Mouse (Mus musculus) left cerebral cortex, adult 8-10 months (tissue): Measurements from ENCODE around the gene Cyth2. TPM values are rescaled to one million over a fixed set of nuclear protein-coding genes. Genes with fewer than 3 reads are reported as not detected.
A peak's percentile ranks its signal among the peaks of the same experiment; 100 is the strongest.

Source experiments
- DNase-seq, 2 experiments: peaks; one replicate each; pipeline ENCODE4 v3.0.0; 2022; ENCODE audit warnings: low spot score in 2 of 2
- total RNA-seq, 4 experiments: library from RNA; stranded (reverse); gene quantifications; 2 replicates each; pipeline ENCODE4 v1.2.4; 2022

Cyth2 gene
- total RNA-seq, 4 experiments from 2014 or later: 184 to 196 (median 188) TPM

DNA sequence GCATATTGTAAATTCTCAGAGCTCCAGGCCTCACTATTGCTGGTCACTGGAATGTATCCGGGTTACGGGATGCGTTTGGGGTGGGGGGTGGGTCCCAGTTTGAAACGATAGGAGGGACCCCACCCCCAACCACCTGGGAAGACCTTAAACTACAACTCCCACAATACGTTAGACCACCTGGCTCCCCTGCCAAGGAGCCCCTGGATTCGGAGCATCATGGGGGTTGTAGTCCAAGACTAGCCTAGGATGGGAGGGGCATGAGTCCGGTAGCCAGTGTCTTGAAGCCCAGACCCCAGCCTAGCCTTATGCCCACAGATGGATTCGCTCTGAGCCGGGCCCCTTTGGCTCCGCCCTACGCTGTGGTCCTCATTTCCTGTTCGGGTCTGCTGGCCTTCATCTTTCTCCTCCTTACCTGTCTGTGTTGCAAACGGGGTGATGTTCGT is 28.2 kb downstream of the Cyth2 start:
- DNase-seq: peak in 1 of 2 experiments; percentile 48

DNA sequence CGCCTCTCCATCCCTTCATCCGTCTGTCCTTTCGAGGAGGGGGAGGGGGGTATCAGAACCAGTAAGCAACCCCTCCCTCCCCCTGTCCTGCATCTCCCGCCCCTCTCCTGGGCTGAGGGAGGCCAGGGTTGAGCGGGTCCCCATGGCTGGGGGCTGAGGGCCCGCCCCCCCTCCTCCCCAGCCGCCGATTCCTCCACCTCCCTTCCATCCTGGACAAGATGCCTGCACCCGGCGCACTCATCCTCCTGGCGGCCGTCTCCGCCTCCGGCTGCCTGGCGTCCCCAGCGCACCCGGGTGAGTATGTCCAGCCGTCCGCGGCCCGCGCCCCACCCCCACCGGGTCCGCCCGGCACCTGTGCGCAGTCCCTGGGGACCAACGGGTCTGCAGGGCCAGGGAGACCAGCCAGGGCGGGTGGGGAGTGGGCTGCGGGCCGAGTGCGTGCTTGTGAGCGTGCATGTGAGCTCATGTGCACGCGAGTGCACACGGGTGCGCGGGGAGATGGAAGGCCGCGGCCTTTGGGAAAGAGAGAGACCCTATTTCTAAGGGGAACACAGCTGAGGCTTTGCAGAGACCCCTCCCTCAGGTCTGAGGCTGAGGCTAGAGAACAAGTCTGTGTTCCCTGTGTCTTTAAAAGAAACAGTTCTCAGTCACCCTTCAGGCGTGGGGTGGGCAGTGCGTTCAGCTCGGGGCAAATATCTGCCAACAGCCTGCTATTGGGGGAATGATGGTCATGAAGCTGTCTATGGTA is 28.8 kb downstream of the Cyth2 start:
- peak in 1 of 2 experiments; percentile 56 for DNase-seq

DNA sequence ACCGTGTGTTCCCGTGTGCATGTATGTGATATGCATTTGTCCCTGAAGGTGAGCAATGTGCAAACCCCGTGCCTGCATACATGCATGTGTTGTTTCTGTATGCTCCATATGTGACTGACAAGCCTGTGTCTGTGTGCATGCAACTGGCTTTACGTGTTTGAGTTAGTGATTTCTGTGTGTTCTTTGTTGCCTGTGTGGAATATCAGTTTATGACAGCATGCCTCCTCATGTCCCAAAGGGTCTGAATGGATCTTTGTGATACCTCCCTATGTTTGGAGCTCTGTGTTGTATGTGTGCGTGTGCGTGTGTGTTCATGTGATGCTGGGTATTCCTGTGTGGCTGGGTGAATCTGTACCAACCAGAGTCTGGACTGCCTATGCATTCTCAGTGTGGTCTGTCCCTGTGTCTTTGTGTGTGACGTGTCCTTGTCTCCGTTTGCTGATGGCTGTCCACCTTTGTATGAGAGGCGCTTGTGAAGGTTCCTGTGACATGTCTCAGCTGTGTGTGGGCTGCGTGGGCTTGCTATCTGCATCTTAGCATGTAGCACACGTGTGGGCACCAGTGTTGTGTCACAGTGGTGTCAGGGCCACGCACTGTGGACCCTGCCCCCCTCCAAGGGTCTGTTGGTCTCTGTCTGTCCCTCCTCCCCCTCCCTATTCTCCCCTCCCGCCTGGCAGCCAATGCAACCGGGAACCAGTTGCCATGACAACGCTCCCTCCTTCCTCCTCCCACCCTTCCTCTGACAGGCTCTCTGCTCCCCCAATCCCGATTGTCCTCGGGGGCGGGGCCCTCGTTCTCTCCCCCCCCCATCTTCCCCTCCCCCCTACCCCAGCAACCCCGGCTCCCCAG is 29.6 kb downstream of the Cyth2 start, which contains the start of gene Sult2b1:
Sult2b1 (minus strand) TSS at position 146 of the 849 bp plus-strand sequence.
- peak; percentile 65 to 94 for DNase-seq

DNA sequence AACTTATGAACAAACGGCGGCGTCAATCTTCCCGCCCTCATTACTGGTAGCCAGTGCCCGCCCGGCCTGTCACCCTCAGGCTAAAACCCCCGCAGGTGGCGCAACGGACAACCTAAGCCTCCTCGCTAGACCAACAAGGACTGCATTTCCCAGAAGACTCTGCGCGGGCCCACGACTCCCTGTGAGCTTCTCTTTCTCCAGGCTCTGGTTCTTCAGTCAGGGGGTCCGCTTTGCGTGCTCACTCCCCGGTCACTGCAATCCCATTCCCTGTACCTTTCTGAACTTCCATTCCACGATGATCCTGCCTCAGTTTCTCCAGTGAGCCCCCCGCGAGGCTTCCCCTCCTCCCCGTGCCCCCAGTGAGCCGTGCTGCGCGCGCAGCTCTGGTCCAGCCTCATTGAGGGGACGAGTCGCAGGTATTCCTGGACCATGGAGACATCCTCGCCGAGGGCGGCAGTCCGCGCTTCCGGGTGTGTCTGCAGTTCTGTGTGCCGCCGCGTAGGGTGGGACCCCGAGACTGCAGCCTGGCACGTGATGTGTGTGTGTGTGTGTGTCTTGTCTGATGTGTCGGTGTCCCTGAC is 30.8 kb downstream of the Cyth2 start, which contains the start of gene Lmtk3:
Lmtk3 (plus strand) TSS at position 228 of the 581 bp plus-strand sequence.
- DNase-seq: peak; percentile 73 to 88

DNA sequence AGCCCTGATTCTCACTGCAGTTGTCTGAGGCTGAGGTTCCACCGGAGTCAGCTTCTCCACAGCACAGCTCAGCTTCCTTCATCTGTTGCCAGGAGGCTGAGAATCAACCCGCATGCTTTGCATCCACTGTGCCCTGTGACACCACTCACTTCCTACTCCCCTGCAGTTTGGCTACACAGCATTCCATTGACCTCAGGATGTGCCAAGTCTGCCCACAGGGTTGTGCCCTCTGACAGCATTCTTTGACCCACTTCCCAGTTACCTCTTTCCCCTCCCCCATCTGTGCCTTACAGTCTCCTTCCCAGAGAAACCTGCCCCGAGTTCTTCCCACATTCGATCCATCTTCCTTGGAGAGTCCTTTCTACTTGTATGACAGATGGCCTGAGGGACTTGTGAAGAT is 32.1 kb downstream of the Cyth2 start:
- no peak for DNase-seq

GRCm38 (mm10) chr7:45779081-45779641 is 35.2 kb downstream of the Cyth2 start:
- no peak for DNase-seq

- no peak for DNase-seq
Measured at GRCm38 (mm10) chr7:45775237-45775636, 39.1 kb downstream of the Cyth2 start.

- DNase-seq: no peak
Measured at GRCm38 (mm10) chr7:45771101-45771500, 43.3 kb downstream of the Cyth2 start.

- no peak for DNase-seq
Measured at GRCm38 (mm10) chr7:45770427-45771082, 43.8 kb downstream of the Cyth2 start.

DNA sequence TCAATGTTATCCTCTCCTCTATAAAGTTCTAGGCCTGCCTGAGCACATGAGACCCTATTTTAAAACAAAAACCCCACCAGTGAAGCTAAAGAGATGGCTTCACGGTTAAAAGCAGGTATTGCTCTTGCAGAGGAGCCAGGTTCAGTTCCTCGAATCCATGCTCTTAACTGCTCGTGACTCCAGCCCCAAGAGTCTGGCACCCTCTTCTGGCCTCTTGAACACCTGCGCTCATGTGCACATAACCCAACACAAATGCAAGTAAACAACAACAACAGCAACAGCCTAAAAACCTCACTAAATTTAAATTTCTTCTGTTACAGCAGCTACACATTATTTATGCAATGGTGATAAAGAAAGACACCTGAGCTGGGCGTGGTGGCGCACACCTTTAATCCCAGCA is 46.9 kb downstream of the Cyth2 start:
- DNase-seq: no peak

DNA sequence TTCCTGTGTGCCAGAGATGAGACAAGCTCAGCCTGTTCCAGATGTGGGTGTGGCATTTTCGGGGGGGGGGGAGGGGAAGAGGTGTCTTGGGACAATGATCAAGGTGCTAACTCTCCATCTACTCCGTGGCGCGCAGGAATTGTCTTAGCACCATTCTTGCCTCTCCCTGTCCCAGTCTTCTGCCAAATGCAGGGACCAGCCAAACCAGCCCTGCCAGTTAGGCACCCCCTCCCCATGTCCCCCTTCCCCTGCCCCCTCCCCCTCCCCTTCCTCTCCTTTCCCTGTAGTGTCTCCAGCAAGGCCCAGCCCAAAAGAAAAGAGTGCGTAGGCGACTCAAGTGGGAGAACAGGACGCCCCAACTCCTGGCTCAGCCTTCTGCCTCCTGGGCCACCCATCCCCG is 47.6 kb downstream of the Cyth2 start:
- no peak for DNase-seq

GRCm38 (mm10) chr7:45765995-45766394 is 48.4 kb downstream of the Cyth2 start:
- no peak for DNase-seq

- DNase-seq: no peak
Measured at GRCm38 (mm10) chr7:45760151-45760550, 54.2 kb downstream of the Cyth2 start.

- DNase-seq: no peak
Measured at GRCm38 (mm10) chr7:45759400-45759799, 55.0 kb downstream of the Cyth2 start.

Other genes with a start within 250 kb of the Cyth2 start
- 10 to 100 TPM; 19.3 to 21.1 (median 19.9) TPM for gene Bcat2, start 244.4 kb downstream of the Cyth2 start, total RNA-seq
- gene Fgf21, start 199.1 kb downstream of the Cyth2 start, total RNA-seq: not detected
- under 1 TPM in 1 of 4 experiments, not detected in 3; 0.21 TPM for gene Fut1, start 197.3 kb downstream of the Cyth2 start, total RNA-seq
- gene Izumo1, start 192.8 kb downstream of the Cyth2 start, total RNA-seq: not detected
- 1 to 10 TPM; 5.9 to 7.6 (median 6.6) TPM for gene Rasip1, start 187.1 kb downstream of the Cyth2 start, total RNA-seq
- gene Mamstr, start 174.6 kb downstream of the Cyth2 start, total RNA-seq: 1 to 10 TPM; 3.5 to 6.0 (median 5.6) TPM
- gene Fut2, start 148.2 kb downstream of the Cyth2 start, total RNA-seq: under 1 TPM in 1 of 4 experiments, not detected in 3; 0.59 TPM
- 1 to 10 TPM; 7.6 to 8.7 (median 8.2) TPM for gene Ntn5, start 130.6 kb downstream of the Cyth2 start, total RNA-seq
- 1 to 10 TPM in 1 of 4 experiments, under 1 TPM in 3; 0.63 to 1.1 (median 0.87) TPM for gene Sec1, start 120.2 kb downstream of the Cyth2 start, total RNA-seq
- gene Car11, start 114.7 kb downstream of the Cyth2 start, total RNA-seq: 100 to 1,000 TPM; 230 to 247 (median 241) TPM
- gene Dbp, start 109.5 kb downstream of the Cyth2 start, total RNA-seq: 100 to 1,000 TPM; 164 to 236 (median 186) TPM
- gene Rpl18, start 99.1 kb downstream of the Cyth2 start, total RNA-seq: 100 to 1,000 TPM; 340 to 384 (median 357) TPM
- gene Sphk2, start 96.6 kb downstream of the Cyth2 start, total RNA-seq: 10 to 100 TPM; 24.9 to 27.4 (median 25.3) TPM
- under 1 TPM in 1 of 4 experiments, not detected in 3; 0.14 TPM for gene Fam83e, start 93.4 kb downstream of the Cyth2 start, total RNA-seq
- gene Spaca4, start 88.8 kb downstream of the Cyth2 start, total RNA-seq: not detected
- gene Lmtk3, start 30.8 kb downstream of the Cyth2 start, total RNA-seq: 100 to 1,000 TPM; 219 to 241 (median 237) TPM
- gene Sult2b1, start 29.9 kb downstream of the Cyth2 start, total RNA-seq: 10 to 100 TPM; 12.9 to 15.9 (median 14.9) TPM
- gene Kcnj14, start 10.2 kb upstream of the Cyth2 start, total RNA-seq: 1 to 10 TPM; 1.9 to 2.5 (median 2.3) TPM
- gene Grwd1, start 16.4 kb upstream of the Cyth2 start, total RNA-seq: 10 to 100 TPM; 20.5 to 22.8 (median 21.6) TPM
- gene Kdelr1, start 58.2 kb upstream of the Cyth2 start, total RNA-seq: 10 to 100 TPM; 67.2 to 79.8 (median 74.9) TPM
- 10 to 100 TPM; 11.1 to 12.9 (median 11.8) TPM for gene Grin2d, start 63.8 kb upstream of the Cyth2 start, total RNA-seq
- gene Syngr4, start 82.1 kb upstream of the Cyth2 start, total RNA-seq: under 1 TPM in 1 of 4 experiments, not detected in 3; 0.98 TPM
- 10 to 100 TPM; 18.7 to 24.9 (median 22.7) TPM for gene Tmem143, start 82.4 kb upstream of the Cyth2 start, total RNA-seq
- 1 to 10 TPM; 4.3 to 7.4 (median 6.3) TPM for gene Emp3, start 106.8 kb upstream of the Cyth2 start, total RNA-seq
- gene Ccdc114, start 109.5 kb upstream of the Cyth2 start, total RNA-seq: 1 to 10 TPM; 2.1 to 3.7 (median 2.9) TPM
- 1 to 10 TPM; 1.9 to 2.5 (median 2.3) TPM for gene Abcc6, start 215.7 kb upstream of the Cyth2 start, total RNA-seq
- 100 to 1,000 TPM; 100 to 108 (median 103) TPM for gene Nomo1, start 219.1 kb upstream of the Cyth2 start, total RNA-seq